Mouse (Mus musculus): ENCODE results near the gene Tpi1. TPM values are rescaled to one million over a fixed set of nuclear protein-coding genes. Genes with fewer than 3 reads are reported as not detected.

Tpi1 gene
- total RNA-seq (2021): 1,000 to 10,000 TPM; 2,608 to 3,105 TPM
- long read RNA-seq, experiment 1, transcript Tpi1-205 (7 exons, 1,607 nt): major isoform, 2,927 of 3,557 reads
- long read RNA-seq, experiment 1, transcript Tpi1-201 (2 exons, 486 nt): minor isoform, 32 of 3,557 reads
- long read RNA-seq, experiment 1, transcript Tpi1-203 (6 exons, 802 nt): minor isoform, 185 of 3,557 reads
- long read RNA-seq, experiment 1, partial matches to known transcripts: 87 of 3,557 reads
- long read RNA-seq, experiment 1, other reads (novel, unspliced or antisense): 326 of 3,557 reads
- long read RNA-seq, experiment 2, transcript Tpi1-203 (6 exons, 802 nt): minor isoform, 210 of 3,855 reads
- long read RNA-seq, experiment 2, transcript Tpi1-201 (2 exons, 486 nt): minor isoform, 29 of 3,855 reads
- long read RNA-seq, experiment 2, transcript Tpi1-205 (7 exons, 1,607 nt): major isoform, 3,314 of 3,855 reads
- long read RNA-seq, experiment 2, partial matches to known transcripts: 60 of 3,855 reads
- long read RNA-seq, experiment 2, other reads (novel, unspliced or antisense): 241 of 3,855 reads

- intact Hi-C loops (cut with DNase I): no loop called here
- peak; percentile 90 to 91 for DNase-seq
These were observed at the start of gene Tpi1 for GRCm38 (mm10) chr6:124813933-124814332. Gene Tpi1, minus strand, starts transcription at chr6:124814296.

GRCm38 (mm10) chr6:124863125-124863657, 49.1 kb upstream of the Tpi1 start:
- intact Hi-C loops (cut with DNase I): no loop called here

GRCm38 (mm10) chr6:124862406-124863124, 48.5 kb upstream of the Tpi1 start:
- DNase-seq: no peak
- intact Hi-C loops (cut with DNase I): no loop called here

More at GRCm38 (mm10) chr6:124863125-124863657, 49.1 kb upstream of the Tpi1 start:
- DNase-seq: no peak

- intact Hi-C loops (cut with DNase I): no loop called here
- no peak for DNase-seq
These were observed 47.7 kb upstream of the Tpi1 start for GRCm38 (mm10) chr6:124861802-124862201.

- DNase-seq: no peak
- intact Hi-C loops (cut with DNase I): no loop called here
These were observed 47.2 kb upstream of the Tpi1 start for GRCm38 (mm10) chr6:124861266-124861665.

GRCm38 (mm10) chr6:124860511-124860910, 46.4 kb upstream of the Tpi1 start:
- intact Hi-C loops (cut with DNase I): no loop called here
- no peak for DNase-seq

GRCm38 (mm10) chr6:124859725-124860124, 45.6 kb upstream of the Tpi1 start:
- intact Hi-C loops (cut with DNase I): loop anchor here (5.0 kb wide), 2 partner anchors 43 to 58 kb away; no protein-coding TSS in a partner anchor
- DNase-seq: peak; percentile 83 to 87

- intact Hi-C loops (cut with DNase I): loop anchor here (5.0 kb wide), 2 partner anchors 44 to 59 kb away; no protein-coding TSS in a partner anchor
These were observed 44.6 kb upstream of the Tpi1 start for GRCm38 (mm10) chr6:124858561-124859318.

GRCm38 (mm10) chr6:124857840-124858530, 43.9 kb upstream of the Tpi1 start:
- intact Hi-C loops (cut with DNase I): loop anchor here (5.0 kb wide), 2 partner anchors 44 to 59 kb away; no protein-coding TSS in a partner anchor
- no peak for DNase-seq

More at GRCm38 (mm10) chr6:124858561-124859318, 44.6 kb upstream of the Tpi1 start:
- no peak for DNase-seq

GRCm38 (mm10) chr6:124856916-124857839, 43.1 kb upstream of the Tpi1 start, which contains the start of gene P3h3:
Gene P3h3, minus strand, starts transcription at chr6:124857752.
- DNase-seq: peak; percentile 69 to 73
- intact Hi-C loops (cut with DNase I): loop anchor here (5.0 kb wide), 2 partner anchors 45 to 60 kb away; no protein-coding TSS in a partner anchor

GRCm38 (mm10) chr6:124856321-124856720, 42.2 kb upstream of the Tpi1 start:
- intact Hi-C loops (cut with DNase I): loop anchor here (5.0 kb wide), 2 partner anchors 46 to 61 kb away; no protein-coding TSS in a partner anchor

GRCm38 (mm10) chr6:124854647-124855046, 40.6 kb upstream of the Tpi1 start:
- DNase-seq: no peak
- intact Hi-C loops (cut with DNase I): loop anchor here (5.0 kb wide), 2 partner anchors 48 to 63 kb away; no protein-coding TSS in a partner anchor

More at GRCm38 (mm10) chr6:124856321-124856720, 42.2 kb upstream of the Tpi1 start:
- DNase-seq: no peak

GRCm38 (mm10) chr6:124850535-124850934, 36.4 kb upstream of the Tpi1 start:
- intact Hi-C loops (cut with DNase I): no loop called here
- no peak for DNase-seq

- intact Hi-C loops (cut with DNase I): no loop called here
- peak; percentile 85 to 87 for DNase-seq
These were observed 33.2 kb upstream of the Tpi1 start for GRCm38 (mm10) chr6:124847305-124847704.

- intact Hi-C loops (cut with DNase I): no loop called here
- DNase-seq: no peak
These were observed 26.4 kb upstream of the Tpi1 start, which contains the start of gene Gnb3 for GRCm38 (mm10) chr6:124840241-124841167. Gene Gnb3, minus strand, starts transcription at chr6:124840275.

- intact Hi-C loops (cut with DNase I): no loop called here
- peak in 1 of 2 experiments; percentile 34 for DNase-seq
These were observed 25.7 kb upstream of the Tpi1 start for GRCm38 (mm10) chr6:124839805-124840204.

GRCm38 (mm10) chr6:124836411-124836810, 22.3 kb upstream of the Tpi1 start:
- DNase-seq: no peak
- intact Hi-C loops (cut with DNase I): no loop called here

Measured in gastrocnemius, postnatal 36 days (tissue).